ENCODE assay signal across 24 mouse cellular contexts in the genomic region with DNA sequence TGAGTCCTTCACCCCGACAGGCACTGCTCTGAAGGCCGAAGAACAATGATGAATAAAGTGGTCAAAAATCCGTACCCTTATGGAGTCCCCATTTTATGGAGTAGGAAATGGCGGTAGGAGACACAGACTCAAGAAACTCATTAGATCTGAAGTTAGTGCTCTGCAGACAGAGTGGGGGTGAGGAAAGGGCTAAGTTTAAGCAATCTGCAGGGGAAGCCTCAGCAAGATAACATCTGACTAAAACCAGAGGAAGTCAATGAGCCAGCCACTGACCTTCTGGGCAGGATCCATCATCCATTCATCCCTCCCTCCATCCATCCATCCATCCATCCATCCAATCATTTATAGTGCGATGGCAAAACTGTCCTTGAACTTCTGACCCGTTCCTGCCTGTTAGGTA.
"Had no signal": no experiment of that assay in that cellular context is flagged by ENCODE, and none has a peak within 500 bp of the region (broad histone marks: within the 10 kb centered on the region; RNA-seq: fewer than 3 reads in every experiment).

No protein-coding gene starts in this region.

- DNase-seq: gastrocnemius, postnatal 10 days; gastrocnemius, postnatal 36 days; heart, adult 2 months; heart, postnatal 10 days; heart, postnatal 4 days; kidney, adult 18-20 months; kidney, adult 8-10 months; kidney, postnatal 10 days; kidney, postnatal 36 days; layer of hippocampus, adult 9-11 months; layer of hippocampus, postnatal 36 days; left cerebral cortex, postnatal 4 days; liver, embryonic 13.5 days had no signal

- ATAC-seq: hindbrain, embryonic 16.5 days; inflammation-experienced regulatory T-cells, adult 6 months; intestine, embryonic 15.5 days; intestine, postnatal 0 days had no signal

- H3K4me3 ChIP-seq: heart, adult 2 months; heart, embryonic 12.5 days; hindbrain, embryonic 10.5 days; hindbrain, embryonic 12.5 days; intestine, embryonic 15.5 days; limb, embryonic 13.5 days; limb, embryonic 15.5 days; liver, embryonic 13.5 days; liver, embryonic 15.5 days had no signal

- H3K27ac ChIP-seq: heart, adult 2 months; hindbrain, embryonic 10.5 days; hindbrain, embryonic 12.5 days; hindbrain, embryonic 14.5 days; intestine, embryonic 15.5 days; limb, embryonic 13.5 days; limb, embryonic 15.5 days; liver, embryonic 13.5 days; liver, embryonic 15.5 days had no signal
